Mouse (Mus musculus) E14TG2a.4 (cell line): ENCODE measurements at regions not wholly inside any gene's neighbourhood (a gene's known extent, or its start where the extent isn't known, plus 50 kb on each side); places are given as distances from the start of the nearest gene placed in this dataset.

ENCODE experiments used
- CTCF ChIP-seq: conservative IDR thresholded peaks from 2 replicates; pipeline ENCODE4 v1.5.1; 2014; ENCODE audit warnings: low read length
- POU5F1 ChIP-seq: IDR thresholded peaks from 2 replicates; pipeline ENCODE4 v1.6.1; 2014; ENCODE audit warnings: low read length, borderline replicate concordance

GRCm38 (mm10) chr2:167845370-167845769 is 86.5 kb upstream of the Ptpn1 start:
- TF ChIP-seq CTCF (no peak), POU5F1 (no peak)
